Mouse (Mus musculus) ES-Bruce4 (cell line): ENCODE results near the gene Gm10643.

Experiments
- CTCF ChIP-seq: IDR thresholded peaks from one replicate; pipeline ENCODE4 v1.8.1; 2011; ENCODE audit warnings: low read depth, low read length
- EP300 ChIP-seq: IDR thresholded peaks from 2 replicates; pipeline ENCODE4 v1.6.1; 2011; ENCODE audit warnings: low read depth, low read length; ENCODE audit not compliant: insufficient read depth
- POLR2A ChIP-seq: IDR thresholded peaks from one replicate; pipeline ENCODE4 v1.8.1; 2011; ENCODE audit warnings: low read length; ENCODE audit not compliant: insufficient read depth

- TF ChIP-seq CTCF (no peak), POLR2A (no peak), EP300 (no peak)
These were observed 25.6 kb upstream of the Gm10643 start for GRCm38 (mm10) chr8:84090585-84090984.
